ENCODE assay signal across 8 mouse cellular contexts in the genomic region with DNA sequence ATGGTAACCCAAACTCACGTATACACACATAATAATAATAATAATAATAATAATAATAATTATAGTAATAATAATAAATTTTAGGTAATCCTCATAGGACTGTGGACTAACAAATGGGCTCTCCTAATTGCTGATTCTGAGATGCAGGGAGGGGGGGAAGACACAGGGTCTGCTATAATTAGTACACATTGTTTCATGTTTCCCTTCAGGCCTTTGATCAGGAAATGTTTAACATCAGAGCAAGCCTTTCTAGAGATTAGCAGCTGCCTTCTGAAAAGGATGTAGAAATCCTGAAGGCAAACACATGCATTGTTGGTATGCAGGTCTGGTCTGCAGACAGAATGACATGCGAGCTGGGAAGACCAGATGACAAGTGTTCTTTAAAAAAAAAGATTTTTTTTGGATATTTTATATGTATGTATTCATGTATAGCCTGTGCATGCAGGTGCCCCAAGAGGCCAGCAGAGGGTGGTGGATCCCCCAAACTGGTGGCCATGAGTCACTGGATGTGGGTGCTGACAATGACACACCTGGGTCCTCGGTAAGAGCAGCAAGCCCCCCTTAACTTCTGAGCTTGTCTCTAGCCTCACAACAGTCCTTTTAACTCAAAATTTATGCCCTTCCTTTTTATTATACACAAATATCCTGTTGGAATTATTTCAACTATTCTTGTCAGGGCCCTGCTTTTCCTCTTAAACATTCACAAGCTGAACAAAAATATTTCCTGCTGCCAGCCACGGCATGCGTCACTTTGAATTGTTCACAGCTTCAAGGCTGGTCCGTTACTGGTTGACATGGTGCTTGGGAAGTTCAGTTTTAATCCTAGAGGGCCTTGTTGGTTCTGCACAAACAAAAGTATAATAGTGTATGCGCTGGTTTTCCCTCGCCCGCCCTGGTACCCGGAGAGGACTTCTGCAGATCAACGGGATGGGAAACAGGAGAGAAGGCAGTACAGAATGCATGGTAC.
DNase-seq lines count a peak whose midpoint lies in the region; ATAC-seq and TF ChIP-seq lines count a peak whose summit lies in the region.

No protein-coding gene starts in this region.

- WGBS in kidney, adult 2 months: 67% methylated on average over 11 of the region's 11 CpGs
- 71% methylated on average over 11 of the region's 11 CpGs for WGBS in midbrain, embryonic 13.5 days

- no peak overlapping the region for H3K4me2 ChIP-seq in midbrain, embryonic 13.5 days (replicated peaks)

- H3K27ac ChIP-seq in kidney, adult 2 months (ENCODE audit: insufficient read depth, low read depth, low read length): no peak overlapping the region
- H3K27ac ChIP-seq in midbrain, embryonic 13.5 days: no peak overlapping the region

- peak; percentile 35; the same call in 1 of the 2 replicates for TF ChIP-seq CTCF in kidney, adult 2 months (conservative IDR thresholded peaks at IDR 0.05; ENCODE audit: insufficient read depth, insufficient read length, low read depth, low read length)

- H3K9me3 ChIP-seq in midbrain, embryonic 13.5 days: no peaks in the 10 kb centered on the region

- peak; percentile 41 for ATAC-seq in midbrain, embryonic 13.5 days
- no peak for ATAC-seq in erythroid progenitor cell, adult 5-6 weeks (replicated peaks; ENCODE audit: low FRiP score, poor library complexity, severe bottlenecking)

- no peak overlapping the region for H3K4me3 ChIP-seq in kidney, adult 2 months (ENCODE audit: insufficient read depth, low read depth, low read length)
- H3K4me3 ChIP-seq in midbrain, embryonic 13.5 days (replicated peaks): no peak overlapping the region

- no peak for TF ChIP-seq POLR2A in kidney, adult 2 months (IDR thresholded peaks at IDR 0.05; ENCODE audit: low read depth, low read length)

- peak; percentile 9 for DNase-seq in kidney, adult 11 months
- no peak for DNase-seq in kidney, adult 18-20 months
- peak; percentile 54 to 60 for DNase-seq in adrenal gland, postnatal 36 days
- DNase-seq in kidney, adult 2 months: peak; percentile 51
- no peak for DNase-seq in layer of hippocampus, adult 8-10 months (ENCODE audit: low spot score in 2 of 2)
- DNase-seq in Muller cell, postnatal 12 days (ENCODE audit: inconsistent ontology term): no peak

- no peak overlapping the region for H3K9ac ChIP-seq in midbrain, embryonic 13.5 days (replicated peaks)

- no peaks in the 10 kb centered on the region; the same call in 1 of the 2 replicates for H3K27me3 ChIP-seq in kidney, adult 2 months (replicated peaks; ENCODE audit: control insufficient read depth, insufficient read depth, low read length)
- no peaks in the 10 kb centered on the region for H3K27me3 ChIP-seq in midbrain, embryonic 13.5 days

- H3K36me3 ChIP-seq in kidney, adult 2 months (ENCODE audit: control insufficient read depth, insufficient read depth, low read length): no peaks in the 10 kb centered on the region
- H3K36me3 ChIP-seq in midbrain, embryonic 13.5 days: no peaks in the 10 kb centered on the region

- H3K4me1 ChIP-seq in kidney, adult 2 months (ENCODE audit: control insufficient read depth, insufficient read depth, low read length): no peaks in the 10 kb centered on the region
- peaks cover 9% of the 10 kb centered on the region for H3K4me1 ChIP-seq in midbrain, embryonic 13.5 days (replicated peaks)

Comparison
In these comparisons a context has a peak if more than half of its experiments do, and no peak if none do; other contexts are left out.
1. DNase-seq: peak in kidney, adult 11 months (single experiment), adrenal gland, postnatal 36 days (2 of 2) and kidney, adult 2 months (single experiment); none in kidney, adult 18-20 months (single experiment), layer of hippocampus, adult 8-10 months (0 of 2) and Muller cell, postnatal 12 days (single experiment).